Mouse (Mus musculus) urinary bladder, postnatal 4 days (tissue): ENCODE measurements around the gene Rarres2.
A peak's percentile ranks its signal among the peaks of the same experiment; 100 is the strongest.

Experiments
- DNase-seq, 2 experiments: peaks; one replicate each; pipeline ENCODE4 v3.0.0; 2021 to 2022; ENCODE audit warnings: low spot score in 2 of 2

The Rarres2 gene

DNA sequence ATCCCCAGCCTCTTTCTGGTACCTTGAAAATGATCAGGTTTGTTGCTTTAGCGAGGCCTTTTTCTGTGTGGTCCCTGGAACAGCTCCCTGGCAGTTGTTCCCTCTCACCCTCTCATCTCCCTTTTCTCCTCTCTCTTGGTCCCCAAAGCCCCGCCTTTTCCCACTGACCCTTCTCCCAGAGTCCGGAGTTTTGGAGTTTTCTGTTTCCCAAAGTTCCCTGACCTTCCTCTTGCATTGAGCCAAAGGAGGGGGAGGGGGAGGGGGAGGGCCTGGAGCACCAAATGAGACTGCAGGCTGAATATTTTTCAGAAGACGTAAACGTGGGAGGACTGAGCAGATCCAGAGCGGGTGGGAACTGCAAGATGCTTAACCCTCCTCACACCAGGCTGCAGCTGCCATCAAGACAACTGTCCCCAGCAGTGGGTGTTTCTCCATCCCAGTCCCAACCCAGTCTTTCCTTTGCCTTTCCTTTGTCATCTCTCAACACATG, at the start of gene Rarres2:
TSS of gene Rarres2 (minus strand) at position 218 of the 490 bp plus-strand sequence.
- DNase-seq, result peak; percentile 54 to 60

DNA sequence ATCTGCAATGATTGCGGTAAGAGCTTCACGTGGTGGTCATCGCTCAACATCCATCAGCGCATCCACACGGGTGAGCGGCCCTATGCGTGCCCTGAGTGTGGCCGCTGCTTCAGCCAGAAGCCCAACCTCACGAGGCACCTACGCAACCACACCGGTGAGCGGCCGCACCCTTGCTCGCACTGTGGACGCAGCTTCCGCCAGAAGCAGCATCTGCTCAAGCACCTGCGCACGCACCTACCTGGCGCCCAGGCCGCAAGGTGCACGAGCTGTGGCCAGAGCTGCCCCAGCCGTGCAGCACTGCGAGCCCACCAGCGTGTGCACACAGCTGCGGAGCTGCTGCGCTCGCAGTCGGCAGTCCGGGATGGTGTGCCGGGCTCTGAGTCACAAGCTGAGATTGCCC, 47.4 kb upstream of the Rarres2 start:
- no peak for DNase-seq

DNA sequence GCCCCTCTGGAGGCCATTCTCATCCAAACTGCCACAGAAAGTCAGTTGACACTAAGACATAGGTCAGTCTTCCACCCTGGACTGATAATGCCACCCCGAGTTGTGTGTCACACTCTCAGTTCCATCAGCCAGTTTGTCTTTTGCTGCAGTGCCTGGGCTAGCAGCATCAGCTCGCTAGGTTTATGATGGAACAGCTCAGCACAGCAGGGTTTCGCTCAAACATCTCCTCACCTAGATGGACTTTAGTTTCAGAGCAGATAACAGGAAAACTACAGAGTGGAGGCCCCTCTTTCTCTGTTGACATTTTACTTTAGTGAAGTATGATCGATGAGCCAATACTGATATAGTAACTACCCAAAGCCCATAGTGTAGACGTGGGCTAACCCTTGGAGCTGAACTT, 42.2 kb upstream of the Rarres2 start:
- no peak for DNase-seq

DNA sequence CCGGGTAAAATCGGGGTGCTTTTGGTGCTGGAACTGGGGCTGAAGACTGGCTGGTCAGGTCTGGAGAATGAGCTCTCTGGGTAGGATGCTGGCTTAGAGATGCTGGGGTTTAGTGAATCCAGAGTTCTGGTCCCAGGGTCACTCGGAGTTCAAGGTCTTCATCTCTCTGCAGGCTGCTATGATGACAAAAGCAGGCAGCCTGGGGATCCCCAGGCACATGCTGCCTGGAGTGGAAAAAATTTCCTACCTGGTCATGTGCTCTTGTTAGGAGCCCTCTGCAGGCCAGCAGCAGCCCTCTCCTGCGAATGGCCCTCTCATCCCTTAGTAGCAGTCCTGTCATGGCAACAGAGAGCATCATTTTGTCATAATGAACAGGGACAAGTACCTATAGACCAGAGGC, 40.9 kb upstream of the Rarres2 start:
- no peak for DNase-seq

DNA sequence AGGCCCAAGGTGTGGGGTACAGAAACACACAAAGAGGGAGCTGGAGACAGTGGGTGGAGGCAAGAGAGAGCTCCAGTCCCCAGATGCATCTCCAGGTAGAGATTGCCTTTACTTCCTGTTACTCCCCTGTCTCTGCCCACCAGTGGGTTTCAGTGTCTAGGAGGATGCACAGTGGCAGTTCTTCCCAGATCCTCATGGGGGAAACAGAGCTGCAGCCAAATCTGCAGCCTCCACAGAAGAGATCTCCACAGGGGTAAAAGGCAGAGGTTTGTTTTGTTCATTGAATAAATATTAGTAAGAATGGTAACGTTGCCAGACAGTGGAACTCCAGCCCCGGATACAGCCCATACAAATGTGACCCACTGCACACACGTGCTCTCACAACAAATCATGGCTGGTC, 38.1 kb upstream of the Rarres2 start:
- no peak for DNase-seq

DNA sequence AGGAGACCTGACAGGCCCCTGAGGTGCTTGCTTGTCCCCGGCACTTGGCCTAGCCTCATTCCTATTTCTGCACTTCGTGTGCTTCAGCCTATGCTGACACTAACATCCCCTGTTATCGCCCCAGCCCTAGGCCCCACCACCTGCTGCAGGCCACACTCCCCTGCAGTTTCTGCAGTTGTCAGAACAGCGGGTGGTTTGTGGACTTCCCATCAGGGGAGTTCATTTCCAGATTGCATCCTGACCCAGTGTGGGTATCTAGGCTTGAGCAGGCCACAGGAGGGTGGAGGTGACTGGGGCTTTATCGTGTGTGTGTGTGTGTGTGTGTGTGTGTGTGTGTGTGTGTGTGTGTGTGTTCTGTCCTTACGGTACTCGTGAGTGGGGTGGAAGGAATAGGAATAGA, 36.9 kb upstream of the Rarres2 start:
- no peak for DNase-seq

DNA sequence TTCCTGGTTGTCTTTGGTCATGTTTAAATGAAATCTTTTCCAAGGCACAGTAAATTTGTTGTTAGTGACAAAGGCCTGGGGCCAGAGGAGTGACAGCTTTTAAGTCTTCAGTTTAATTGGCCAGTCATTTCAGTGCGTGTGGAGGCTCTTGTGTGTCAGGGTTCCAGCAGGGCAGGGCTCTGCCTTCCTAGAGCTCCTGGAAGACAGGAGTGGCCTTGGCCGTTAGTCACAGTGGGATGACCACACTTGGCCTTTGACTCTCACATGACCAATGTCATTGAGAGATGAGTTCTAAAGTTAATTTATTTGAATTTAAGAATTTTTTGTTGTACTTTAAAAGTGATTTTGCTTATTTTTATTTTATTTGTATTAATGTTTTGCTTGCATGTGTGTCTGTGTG, 35.5 kb upstream of the Rarres2 start:
- DNase-seq, result no peak

DNA sequence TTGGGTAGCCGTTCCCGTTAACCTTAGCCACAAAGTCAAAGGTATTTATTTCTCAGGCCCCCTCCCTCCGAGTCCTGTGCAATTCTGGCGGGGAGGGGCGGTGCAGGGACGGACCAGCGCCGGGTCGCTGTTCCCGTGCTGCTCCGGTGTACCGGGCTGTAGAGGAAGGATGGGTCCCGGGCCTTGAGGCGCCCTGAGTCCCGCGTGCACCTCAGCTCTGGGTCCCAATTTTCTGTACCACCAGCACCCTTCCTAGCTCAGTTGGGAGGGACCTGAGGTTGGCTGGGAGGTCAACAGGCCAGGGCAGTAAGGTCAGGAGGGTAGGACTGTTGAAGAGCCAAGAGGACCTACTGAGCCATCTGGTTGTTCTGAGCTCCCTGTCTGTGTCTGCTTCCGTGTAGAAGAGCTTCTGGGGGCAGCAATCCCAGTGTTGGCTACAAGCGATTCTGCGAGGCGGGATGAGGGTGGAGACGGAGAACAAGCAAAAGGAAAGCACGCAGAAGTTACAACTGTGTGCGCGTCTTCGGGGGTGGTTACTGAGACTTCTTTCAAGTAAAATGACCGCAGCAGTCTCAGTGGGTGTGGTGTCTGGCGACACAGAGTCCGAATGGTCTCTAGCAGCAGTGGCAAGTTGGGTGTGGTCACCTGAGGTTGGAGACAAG, 29.6 kb upstream of the Rarres2 start:
- peak in 1 of 2 experiments; percentile 22 for DNase-seq

DNA sequence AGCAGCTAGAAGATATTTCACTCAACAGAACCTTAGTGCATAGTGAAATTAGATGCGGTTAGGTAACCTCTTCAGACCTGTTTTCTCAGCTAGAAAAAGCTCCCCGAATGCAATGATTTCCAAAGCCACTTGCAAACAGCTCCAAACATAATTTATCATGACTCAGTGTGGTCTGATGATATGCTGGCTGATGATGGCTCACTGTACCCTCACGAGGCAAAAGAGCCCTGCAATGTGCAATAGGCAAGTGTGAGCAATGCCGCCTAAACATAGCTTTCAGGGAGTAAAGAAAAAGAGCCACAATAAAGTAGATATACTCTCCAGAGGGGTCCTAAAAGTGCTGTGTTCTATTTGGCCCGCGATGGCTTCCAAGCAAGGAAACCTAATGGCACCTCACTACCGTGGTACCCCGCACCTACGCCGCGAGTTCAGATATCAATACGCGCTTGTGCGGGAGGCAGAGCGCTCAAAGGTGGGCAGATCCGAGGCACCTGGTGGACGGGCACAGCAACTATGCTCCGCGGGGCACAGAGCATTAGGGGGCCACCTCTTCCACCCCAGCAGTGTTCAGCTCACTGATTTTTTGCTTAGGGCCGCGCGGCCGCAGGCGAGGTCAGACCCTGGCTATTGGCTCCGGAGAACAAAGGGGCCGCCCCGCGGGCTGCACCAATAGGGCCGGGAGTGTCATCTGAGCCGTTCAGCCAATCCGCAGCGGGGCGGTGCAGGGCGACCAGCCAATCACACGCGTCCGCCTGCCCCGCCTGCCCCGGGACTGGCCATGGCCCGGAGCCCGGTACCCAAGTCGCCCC, 28.9 kb upstream of the Rarres2 start, which contains the start of gene Zfp775:
TSS of gene Zfp775 (plus strand) at position 793 of the 809 bp plus-strand sequence.
- peak; percentile 95 to 96 for DNase-seq

DNA sequence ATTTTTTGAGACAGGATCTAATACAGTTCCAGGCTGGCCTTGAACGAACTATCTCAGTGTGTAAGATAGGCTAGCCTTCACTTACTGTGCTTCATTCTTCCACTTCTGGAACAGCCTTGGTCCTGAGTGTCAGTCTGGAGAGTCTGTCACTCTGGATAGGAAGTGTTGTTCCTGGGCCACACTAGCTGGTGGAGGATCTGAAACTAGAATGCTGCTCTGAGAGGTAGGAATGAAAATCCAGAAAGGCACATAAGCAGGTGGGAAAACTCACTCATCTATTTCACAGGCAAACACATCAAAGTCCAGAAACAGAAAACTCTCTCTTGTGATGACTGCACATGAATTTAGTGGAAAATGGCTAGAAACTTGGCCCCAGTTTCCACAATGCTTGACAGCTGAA, 28.0 kb upstream of the Rarres2 start:
- no peak for DNase-seq

DNA sequence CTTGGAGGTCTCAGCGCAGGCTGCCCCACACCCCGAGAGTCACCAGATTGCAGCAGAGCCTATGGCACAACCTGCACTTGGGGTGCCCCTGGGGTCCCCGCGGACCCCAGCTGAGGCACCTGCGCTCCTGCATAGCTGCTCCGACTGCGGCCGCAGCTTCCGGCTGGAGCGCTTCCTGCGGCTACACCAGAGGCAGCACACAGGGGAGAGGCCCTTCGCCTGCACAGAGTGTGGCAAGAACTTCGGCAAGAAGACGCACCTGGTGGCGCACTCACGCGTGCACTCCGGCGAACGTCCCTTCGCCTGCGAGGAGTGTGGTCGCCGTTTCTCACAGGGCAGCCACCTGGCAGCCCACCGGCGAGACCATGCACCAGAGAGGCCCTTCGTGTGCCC, 24.6 kb upstream of the Rarres2 start:
- DNase-seq, result no peak

DNA sequence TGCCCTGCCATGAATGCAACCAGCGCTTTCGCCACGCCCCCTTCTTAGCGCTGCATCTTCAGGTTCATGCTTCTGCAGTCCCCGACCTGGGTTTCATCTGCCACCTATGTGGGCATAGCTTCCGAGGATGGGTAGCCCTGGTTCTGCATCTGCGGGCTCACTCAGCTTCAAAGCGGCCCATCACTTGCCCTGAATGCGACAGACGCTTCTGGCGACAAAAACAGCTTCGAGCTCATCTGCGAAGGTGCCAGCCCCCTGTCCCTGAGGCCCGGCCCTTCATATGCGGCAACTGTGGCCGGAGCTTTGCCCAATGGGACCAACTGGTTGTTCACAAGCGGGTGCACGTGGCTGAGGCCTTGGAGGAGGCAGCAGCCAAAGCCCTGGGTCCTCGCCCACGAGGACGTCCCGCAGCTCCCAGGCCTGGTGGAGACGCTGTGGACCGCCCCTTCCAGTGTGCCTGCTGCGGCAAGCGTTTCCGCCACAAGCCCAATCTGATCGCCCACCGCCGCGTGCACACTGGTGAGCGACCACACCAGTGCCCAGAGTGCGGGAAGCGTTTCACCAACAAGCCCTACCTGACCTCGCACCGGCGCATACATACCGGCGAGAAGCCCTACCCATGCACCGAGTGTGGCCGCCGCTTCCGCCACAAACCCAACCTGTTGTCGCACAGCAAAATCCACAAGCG, 24.1 kb upstream of the Rarres2 start:
- no peak for DNase-seq

DNA sequence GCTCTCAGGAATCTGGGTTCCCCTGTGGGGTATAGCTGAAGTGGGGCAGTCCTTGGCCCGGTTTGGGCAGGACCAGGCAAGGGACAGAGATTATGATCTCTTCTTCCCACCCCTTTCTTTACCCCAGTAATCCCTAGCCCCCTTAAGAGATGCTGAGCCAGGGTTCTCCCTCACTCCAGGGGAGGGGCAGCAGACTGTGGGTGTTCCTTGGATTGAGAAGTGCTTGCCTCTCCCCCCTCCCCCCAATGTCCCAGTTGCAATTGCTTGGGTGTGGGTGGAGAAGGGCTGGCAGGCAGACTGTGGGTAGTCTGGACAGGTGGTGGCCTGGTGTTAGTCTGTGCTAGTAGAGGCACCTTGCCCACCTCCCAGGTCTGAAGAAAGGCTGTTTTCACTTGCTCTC, 22.7 kb upstream of the Rarres2 start:
- DNase-seq, result no peak

DNA sequence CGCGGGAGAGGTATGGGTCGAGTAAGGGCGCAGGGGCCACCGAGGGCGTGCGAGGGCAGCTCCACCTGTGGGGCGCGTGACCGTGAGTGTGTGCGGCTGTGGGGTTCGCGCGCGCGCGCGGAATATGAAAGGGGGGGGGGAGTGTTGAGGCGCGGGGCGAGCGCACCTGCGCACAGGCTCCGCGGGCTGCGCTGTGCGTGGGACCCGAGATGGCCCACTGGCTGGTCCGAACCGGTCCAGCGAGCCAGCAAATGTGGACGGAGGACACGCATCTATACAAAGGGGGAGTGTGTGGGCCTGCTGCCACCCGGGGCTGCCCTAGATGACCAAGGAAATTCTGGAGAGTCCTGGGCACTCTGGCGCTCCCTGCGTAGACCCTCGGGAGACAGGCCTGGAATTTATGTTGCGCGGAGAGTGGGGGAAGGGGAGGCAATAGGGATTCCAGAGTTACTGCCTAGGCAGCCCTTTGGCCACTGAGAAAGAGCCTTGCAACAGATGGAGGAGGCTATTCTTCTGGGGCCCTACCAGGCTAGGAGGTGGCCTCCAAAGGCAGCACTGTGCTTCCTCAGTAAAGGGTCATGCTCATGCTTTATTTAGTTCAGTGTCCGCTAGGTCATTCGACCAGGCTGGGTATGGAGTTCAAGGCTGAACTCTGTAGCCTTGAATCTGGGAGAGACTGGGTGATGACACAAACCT, 21.6 kb upstream of the Rarres2 start:
- DNase-seq, result peak in 1 of 2 experiments; percentile 38

DNA sequence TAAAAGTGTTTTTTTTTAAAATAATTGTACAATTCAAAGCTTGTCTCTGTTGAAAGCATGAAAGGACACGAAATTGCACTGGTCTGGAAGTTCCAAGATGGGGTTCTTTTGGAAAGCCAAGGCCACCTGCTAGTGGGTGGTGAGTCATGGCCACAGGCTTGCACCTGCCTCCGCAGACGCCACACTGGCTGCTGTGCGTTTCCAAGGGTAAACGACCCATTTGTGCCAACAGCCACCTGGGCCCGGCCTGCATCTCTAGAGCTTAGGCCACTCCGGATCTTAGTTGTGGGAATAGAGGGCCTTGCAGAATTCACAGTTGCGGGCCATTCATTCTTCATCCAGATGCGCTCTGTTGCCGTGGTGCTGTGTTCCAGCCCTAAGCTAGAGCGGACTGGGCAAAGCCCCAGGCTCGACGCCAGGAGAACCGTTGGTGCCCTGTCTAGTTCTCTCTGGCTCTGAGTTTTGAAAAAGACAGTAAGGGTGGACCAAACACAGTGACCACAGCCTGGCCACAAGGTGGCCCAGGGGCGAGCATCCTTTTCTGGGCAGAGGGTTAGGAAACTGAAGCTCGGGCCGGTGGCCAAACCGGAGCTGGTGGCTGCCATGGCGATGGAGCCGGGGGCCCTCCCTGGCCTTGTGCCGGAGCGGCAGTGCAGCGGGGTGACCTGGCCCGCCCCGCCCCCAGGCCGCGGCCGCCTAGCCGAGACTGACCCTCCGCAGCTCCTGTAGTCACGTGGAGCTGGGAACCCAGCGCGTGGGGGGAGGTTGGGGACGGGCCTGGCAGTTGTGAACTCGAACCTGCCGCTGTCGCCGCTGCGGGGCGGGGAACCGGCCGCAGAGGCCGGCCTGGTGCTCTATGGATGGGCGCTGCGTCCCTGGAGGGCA, 20.8 kb upstream of the Rarres2 start, which contains the start of the genes Repin1 and Gm44965:
TSS of gene Repin1 (plus strand) at position 726 of the 885 bp plus-strand sequence.
TSS of gene Gm44965 (plus strand) at position 784 of the 885 bp plus-strand sequence.
- peak; percentile 92 to 94 for DNase-seq

DNA sequence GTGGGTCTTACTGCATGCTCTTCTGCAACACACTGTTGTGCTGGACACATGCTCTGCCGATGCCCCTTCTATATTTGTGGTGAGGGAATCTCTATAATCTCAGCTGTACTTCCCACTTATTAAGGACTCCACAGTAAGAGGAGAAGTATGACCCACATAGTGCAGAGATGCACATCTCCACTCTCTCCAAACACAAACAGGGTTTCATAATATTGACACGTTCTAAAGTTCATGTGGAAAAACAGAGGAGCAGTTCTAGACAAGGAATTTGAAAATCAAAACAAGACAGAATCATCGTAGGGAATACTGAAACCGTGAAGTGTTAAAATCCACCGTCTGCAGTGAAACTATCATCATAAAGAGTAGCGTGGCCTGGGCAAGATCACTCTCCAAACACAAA, 19.3 kb upstream of the Rarres2 start:
- DNase-seq, result no peak

DNA sequence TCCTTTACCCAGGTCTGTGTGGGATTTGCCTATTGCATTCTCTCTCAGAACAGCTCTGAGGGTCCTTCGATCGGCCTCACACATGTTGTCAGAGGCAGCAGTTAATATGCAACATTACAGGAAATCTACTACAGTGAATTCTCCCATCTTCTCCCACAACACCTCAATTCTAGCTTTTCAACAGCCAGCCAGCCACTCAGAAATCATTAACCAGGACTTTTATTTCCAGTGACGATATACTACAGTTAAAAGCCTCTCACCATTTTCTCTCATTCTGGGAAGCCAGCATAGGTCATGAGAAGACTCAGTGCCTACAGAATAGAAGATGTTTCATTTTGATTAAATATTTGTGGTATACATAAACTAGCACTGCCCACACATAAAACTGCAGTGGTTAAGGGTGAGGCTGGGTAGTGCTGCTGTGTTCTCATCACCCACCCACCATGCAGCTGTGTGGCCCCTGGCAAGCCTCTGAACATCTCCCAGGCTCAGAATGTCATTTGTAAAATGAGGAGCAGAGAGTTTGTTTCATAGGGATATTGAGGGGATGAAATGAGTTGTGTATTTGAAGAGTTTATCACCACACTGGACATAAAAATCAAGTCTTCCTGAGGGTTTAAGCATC, 18.7 kb upstream of the Rarres2 start:
- DNase-seq, result no peak

DNA sequence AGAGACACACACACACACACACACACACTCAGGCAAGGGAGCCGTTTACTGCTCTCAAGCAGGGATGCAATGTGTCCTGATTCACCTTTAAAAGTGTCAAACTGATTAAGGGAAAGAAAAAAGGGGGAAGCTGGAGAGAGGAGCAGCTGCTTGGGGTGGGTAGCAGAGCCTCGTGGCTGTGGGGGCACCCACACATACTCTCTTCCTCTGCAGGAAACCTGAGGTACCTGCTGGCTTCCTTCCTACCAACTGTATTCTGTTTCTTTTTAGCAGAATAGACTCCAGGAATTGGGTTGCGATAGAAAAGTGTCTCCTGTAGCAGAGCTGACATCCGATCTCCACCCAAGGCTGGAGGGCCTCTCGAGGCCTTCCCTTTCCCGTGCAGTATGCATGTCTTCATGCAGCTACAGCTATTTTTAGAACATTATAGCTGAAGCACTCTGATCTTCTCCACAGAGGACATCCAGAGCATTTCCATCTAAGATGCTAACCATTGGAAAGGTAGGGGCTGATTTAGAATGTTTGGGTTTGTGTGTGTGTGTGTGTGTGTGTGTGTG, 16.7 kb upstream of the Rarres2 start, which contains the start of gene Gm45021:
TSS of gene Gm45021 (plus strand) at position 417 of the 557 bp plus-strand sequence.
- no peak for DNase-seq

DNA sequence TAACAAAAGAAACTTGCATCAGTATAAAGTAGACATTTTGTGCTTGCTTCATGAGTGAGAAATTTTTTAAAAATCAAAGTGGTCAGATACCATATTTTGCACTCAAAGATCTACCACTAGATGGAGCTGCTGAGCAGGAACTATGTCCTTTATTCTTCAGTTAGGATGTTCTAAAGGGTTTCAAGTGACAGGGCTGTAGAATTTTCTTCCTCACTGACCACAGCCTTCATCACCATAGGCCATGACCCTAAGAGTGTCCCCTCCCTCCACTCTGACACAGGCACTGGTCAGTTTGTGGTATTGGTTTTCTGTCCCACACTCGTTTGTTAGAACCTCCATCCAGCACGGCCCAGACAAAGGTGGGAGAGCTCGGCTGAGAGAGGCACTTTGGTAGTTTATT, 9.4 kb upstream of the Rarres2 start:
- DNase-seq, result no peak

DNA sequence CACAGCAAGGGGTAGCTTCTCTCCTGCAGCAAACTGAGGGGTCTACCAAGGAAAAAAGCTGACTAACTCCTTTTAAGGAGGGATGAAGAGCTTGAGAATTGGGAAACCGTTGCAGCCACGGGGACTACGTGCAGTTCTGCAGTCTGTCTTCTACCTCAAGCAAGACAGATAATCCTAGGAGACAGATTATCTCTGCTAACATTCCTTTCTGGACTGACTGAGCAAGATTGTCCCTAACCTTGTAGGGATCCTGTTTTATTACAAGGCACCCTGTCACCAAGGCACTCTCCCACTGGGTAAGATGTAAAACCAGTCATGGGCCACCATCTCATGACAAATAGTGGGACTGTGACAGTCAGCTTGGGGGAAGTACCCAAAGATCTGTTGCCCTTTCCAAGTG, 8.7 kb upstream of the Rarres2 start:
- no peak for DNase-seq
